Mouse (Mus musculus) limb, embryonic 13.5 days (tissue): Measurements from ENCODE around the gene Gm8994. TPM values are rescaled to one million over a fixed set of nuclear protein-coding genes. Genes with fewer than 3 reads are reported as not detected.
"Not testable (repeated sequence)": the region's sequence is repeated elsewhere in the genome, so short reads cannot be mapped to it uniquely, and the experiment has no call there.

Source experiments
- ATAC-seq: fragments of 200-750 bp; cut with Nextera tagmentation; 2 replicates; pipeline ENCODE4 v1.8.0; 2017; ENCODE audit warnings: low read depth, moderate number of reproducible peaks, moderate TSS enrichment; ENCODE audit not compliant: low FRiP score
- H3K27ac ChIP-seq: fragments of 300-500 bp; sonication (generic); 2 replicates; pipeline ENCODE4 v1.5.1; 2015; ENCODE audit warnings: inconsistent platforms, mild to moderate bottlenecking, moderate library complexity
- H3K27me3 ChIP-seq: fragments of 300-500 bp; sonication (generic); 2 replicates; pipeline ENCODE4 v1.6.1; 2015; ENCODE audit warnings: mild to moderate bottlenecking, inconsistent platforms
- H3K36me3 ChIP-seq: fragments of 300-500 bp; sonication (generic); 2 replicates; pipeline ENCODE4 v1.6.1; 2015; ENCODE audit warnings: inconsistent platforms, mild to moderate bottlenecking, moderate library complexity
- H3K4me1 ChIP-seq: fragments of 300-500 bp; sonication (generic); 2 replicates; pipeline ENCODE4 v1.6.1; 2015; ENCODE audit warnings: inconsistent platforms
- H3K4me2 ChIP-seq: fragments of 300-500 bp; sonication (generic); replicated peaks from 2 replicates; pipeline ENCODE4 v1.6.1; 2015; ENCODE audit warnings: inconsistent platforms, mild to moderate bottlenecking, moderate library complexity
- H3K4me3 ChIP-seq: fragments of 300-500 bp; sonication (generic); 2 replicates; pipeline ENCODE4 v1.5.1; 2015; ENCODE audit warnings: moderate library complexity, mild to moderate bottlenecking, inconsistent platforms
- H3K9ac ChIP-seq: fragments of 300-500 bp; sonication (generic); 2 replicates; pipeline ENCODE4 v1.6.1; 2015; ENCODE audit warnings: mild to moderate bottlenecking, inconsistent platforms
- H3K9me3 ChIP-seq: fragments of 300-500 bp; sonication (generic); 2 replicates; pipeline ENCODE4 v1.6.1; 2016; ENCODE audit warnings: inconsistent platforms
- WGBS: fragments of 180-500 bp; shearing (Covaris S2); methylation state at CpG from one replicate; pipeline ENCODE4 v1.1.7; 2015; 5-methylcytosine and 5-hydroxymethylcytosine counted together
- polyA plus RNA-seq: library from polyadenylated mRNA; unstranded; fragments of >200 nt; fragmentation: Nextera tagmentation; extraction: Ambion mirVana; gene quantifications from 2 replicates; pipeline ENCODE4 v1.2.1, GENCODE M21; 2015

Gene Gm8994
- polyA plus RNA-seq, result 0.15 TPM in 1 of 2 replicates, not detected in the other

- not testable (repeated sequence) for H3K27me3 ChIP-seq, ATAC-seq
Observed at GRCm38 (mm10) chr6:136327239-136327638, at the start of gene Gm8994. Gene Gm8994, plus strand, starts transcription at chr6:136327539.

GRCm38 (mm10) chr6:136277685-136278084 is 49.7 kb upstream of the Gm8994 start:
- Histone ChIP-seq H3K27ac (no peak overlapping the region), H3K4me1 (no peaks in the 10 kb centered on the region), H3K27me3 (no peaks in the 10 kb centered on the region), H3K9ac (no peak overlapping the region), H3K9me3 (no peaks in the 10 kb centered on the region), H3K4me2 (no peak overlapping the region), H3K36me3 (no peaks in the 10 kb centered on the region), H3K4me3 (no peak overlapping the region)
- no peak for ATAC-seq
- WGBS, result 74% methylated on average over 4 of the region's 4 CpGs

More at GRCm38 (mm10) chr6:136327239-136327638, at the start of gene Gm8994:
- WGBS, result 92% methylated on average over 4 of the region's 4 CpGs
- not testable (repeated sequence) for H3K4me2 ChIP-seq, H3K4me3 ChIP-seq, H3K36me3 ChIP-seq, H3K27ac ChIP-seq, H3K4me1 ChIP-seq, H3K9ac ChIP-seq, H3K9me3 ChIP-seq

GRCm38 (mm10) chr6:136284565-136284964 is 42.8 kb upstream of the Gm8994 start:
- H3K27ac ChIP-seq, result no peak overlapping the region
- H3K27me3 ChIP-seq, result no peaks in the 10 kb centered on the region
- no peaks in the 10 kb centered on the region for H3K36me3 ChIP-seq
- WGBS, result 89% methylated on average over 8 of the region's 8 CpGs
- ATAC-seq, result no peak
- no peaks in the 10 kb centered on the region for H3K4me1 ChIP-seq
- no peak overlapping the region for H3K4me2 ChIP-seq
- no peaks in the 10 kb centered on the region for H3K9me3 ChIP-seq
- no peak overlapping the region for H3K9ac ChIP-seq
- no peak overlapping the region for H3K4me3 ChIP-seq

GRCm38 (mm10) chr6:136286180-136286579 is 41.2 kb upstream of the Gm8994 start:
- WGBS, result 69% methylated on average over 11 of the region's 11 CpGs
- no peaks in the 10 kb centered on the region for H3K4me1 ChIP-seq
- ATAC-seq, result no peak

GRCm38 (mm10) chr6:136286589-136286988 is 40.8 kb upstream of the Gm8994 start:
- H3K4me2 ChIP-seq, result no peak overlapping the region
- H3K9ac ChIP-seq, result no peak overlapping the region
- H3K4me3 ChIP-seq, result no peak overlapping the region
- H3K27ac ChIP-seq, result no peak overlapping the region
- H3K4me1 ChIP-seq, result no peaks in the 10 kb centered on the region
- no peak for ATAC-seq
- 59% methylated on average over 4 of the region's 4 CpGs for WGBS
- H3K27me3 ChIP-seq, result no peaks in the 10 kb centered on the region
- no peaks in the 10 kb centered on the region for H3K36me3 ChIP-seq
- no peaks in the 10 kb centered on the region for H3K9me3 ChIP-seq

More at GRCm38 (mm10) chr6:136286180-136286579, 41.2 kb upstream of the Gm8994 start:
- no peaks in the 10 kb centered on the region for H3K36me3 ChIP-seq
- H3K27ac ChIP-seq, result no peak overlapping the region
- H3K9ac ChIP-seq, result no peak overlapping the region
- H3K4me2 ChIP-seq, result no peak overlapping the region
- no peak overlapping the region for H3K4me3 ChIP-seq
- H3K27me3 ChIP-seq, result no peaks in the 10 kb centered on the region
- H3K9me3 ChIP-seq, result no peaks in the 10 kb centered on the region

- 90% methylated on average over 3 of the region's 3 CpGs for WGBS
- no peaks in the 10 kb centered on the region for H3K36me3 ChIP-seq
Observed at GRCm38 (mm10) chr6:136291424-136291823, 35.9 kb upstream of the Gm8994 start.

GRCm38 (mm10) chr6:136291951-136292714 is 35.2 kb upstream of the Gm8994 start:
- Histone ChIP-seq H3K4me3 (no peak overlapping the region), H3K4me1 (no peaks in the 10 kb centered on the region), H3K27me3 (no peaks in the 10 kb centered on the region), H3K9me3 (peaks cover 2% of the 10 kb centered on the region; the same call in 1 of the 2 replicates), H3K27ac (no peak overlapping the region), H3K36me3 (no peaks in the 10 kb centered on the region), H3K9ac (no peak overlapping the region), H3K4me2 (no peak overlapping the region)
- WGBS, result 62% methylated on average over 11 of the region's 11 CpGs
- no peak for ATAC-seq

More at GRCm38 (mm10) chr6:136291424-136291823, 35.9 kb upstream of the Gm8994 start:
- ATAC-seq, result no peak
- no peak overlapping the region for H3K9ac ChIP-seq
- no peaks in the 10 kb centered on the region for H3K27me3 ChIP-seq
- H3K9me3 ChIP-seq, result peaks cover 2% of the 10 kb centered on the region; the same call in 1 of the 2 replicates
- no peak overlapping the region for H3K4me2 ChIP-seq
- no peak overlapping the region for H3K27ac ChIP-seq
- no peaks in the 10 kb centered on the region for H3K4me1 ChIP-seq
- no peak overlapping the region for H3K4me3 ChIP-seq

GRCm38 (mm10) chr6:136293700-136294099 is 33.6 kb upstream of the Gm8994 start:
- WGBS, result 87% methylated on average over 6 of the region's 6 CpGs
- no peak for ATAC-seq

GRCm38 (mm10) chr6:136295821-136296220 is 31.5 kb upstream of the Gm8994 start:
- H3K9me3 ChIP-seq, result peaks cover 2% of the 10 kb centered on the region; the same call in 1 of the 2 replicates
- ATAC-seq, result no peak
- no peaks in the 10 kb centered on the region for H3K36me3 ChIP-seq
- no peaks in the 10 kb centered on the region for H3K4me1 ChIP-seq
- no peaks in the 10 kb centered on the region for H3K27me3 ChIP-seq
- no peak overlapping the region for H3K9ac ChIP-seq
- 76% methylated on average over 4 of the region's 4 CpGs for WGBS
- H3K27ac ChIP-seq, result no peak overlapping the region
- no peak overlapping the region for H3K4me3 ChIP-seq
- H3K4me2 ChIP-seq, result no peak overlapping the region

More at GRCm38 (mm10) chr6:136293700-136294099, 33.6 kb upstream of the Gm8994 start:
- H3K4me2 ChIP-seq, result no peak overlapping the region
- no peaks in the 10 kb centered on the region for H3K4me1 ChIP-seq
- H3K9ac ChIP-seq, result no peak overlapping the region
- H3K27ac ChIP-seq, result no peak overlapping the region
- no peaks in the 10 kb centered on the region for H3K36me3 ChIP-seq
- H3K27me3 ChIP-seq, result no peaks in the 10 kb centered on the region
- H3K4me3 ChIP-seq, result no peak overlapping the region
- peaks cover 2% of the 10 kb centered on the region; the same call in 1 of the 2 replicates for H3K9me3 ChIP-seq

- no peak overlapping the region for H3K4me3 ChIP-seq
- no peak overlapping the region for H3K27ac ChIP-seq
- no peak overlapping the region for H3K9ac ChIP-seq
- H3K27me3 ChIP-seq, result no peaks in the 10 kb centered on the region
- no peak overlapping the region for H3K4me2 ChIP-seq
- H3K4me1 ChIP-seq, result no peaks in the 10 kb centered on the region
- peaks cover 2% of the 10 kb centered on the region; the same call in 1 of the 2 replicates for H3K9me3 ChIP-seq
- no peaks in the 10 kb centered on the region for H3K36me3 ChIP-seq
- ATAC-seq, result no peak
- 79% methylated on average over 2 of the region's 2 CpGs for WGBS
Observed at GRCm38 (mm10) chr6:136296251-136296650, 31.1 kb upstream of the Gm8994 start.

- H3K27me3 ChIP-seq, result no peaks in the 10 kb centered on the region
- no peak overlapping the region for H3K4me3 ChIP-seq
- no peak overlapping the region for H3K27ac ChIP-seq
- H3K9me3 ChIP-seq, result no peaks in the 10 kb centered on the region
- no peak overlapping the region for H3K4me2 ChIP-seq
- no peak for ATAC-seq
- no peaks in the 10 kb centered on the region for H3K36me3 ChIP-seq
- H3K9ac ChIP-seq, result no peak overlapping the region
- no peaks in the 10 kb centered on the region for H3K4me1 ChIP-seq
Observed at GRCm38 (mm10) chr6:136303514-136303913, 23.8 kb upstream of the Gm8994 start.

GRCm38 (mm10) chr6:136304369-136304988 is 22.9 kb upstream of the Gm8994 start:
- Histone ChIP-seq H3K4me2 (no peak overlapping the region), H3K4me3 (no peak overlapping the region), H3K4me1 (no peaks in the 10 kb centered on the region), H3K9me3 (no peaks in the 10 kb centered on the region), H3K27me3 (no peaks in the 10 kb centered on the region), H3K36me3 (no peaks in the 10 kb centered on the region), H3K9ac (no peak overlapping the region), H3K27ac (no peak overlapping the region)
- no peak for ATAC-seq
- WGBS, result 83% methylated on average over 11 of the region's 11 CpGs
